Mouse (Mus musculus): Measurements from ENCODE around the gene Dock1. TPM values are rescaled to one million over a fixed set of nuclear protein-coding genes. Genes with fewer than 3 reads are reported as not detected.

Dock1 gene
- total RNA-seq, 4 experiments from 2014 or later: 25.9 to 27.8 (median 27.2) TPM

DNA sequence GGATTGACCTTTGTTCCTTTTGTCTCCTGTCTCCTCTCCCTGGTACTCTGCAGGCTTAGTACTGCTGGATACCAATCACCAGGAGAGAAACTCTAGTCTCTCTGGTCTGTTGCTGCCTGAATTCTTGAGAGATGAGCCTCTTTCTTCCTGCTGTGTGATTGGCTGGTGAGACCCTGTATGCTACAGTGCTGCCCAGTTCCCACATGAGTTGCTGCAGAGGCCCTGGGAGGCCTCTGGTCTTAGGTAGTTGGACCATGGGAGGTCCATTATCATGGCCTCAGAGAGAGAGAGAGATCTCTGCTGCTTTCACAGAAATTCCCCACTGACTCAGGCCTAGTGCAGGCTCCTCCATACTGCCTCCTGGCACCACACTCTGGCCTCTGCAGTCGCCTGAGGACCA is 79.2 kb downstream of the Dock1 start:
- no peak for DNase-seq (ENCODE audit: low spot score in 2 of 2)

DNA sequence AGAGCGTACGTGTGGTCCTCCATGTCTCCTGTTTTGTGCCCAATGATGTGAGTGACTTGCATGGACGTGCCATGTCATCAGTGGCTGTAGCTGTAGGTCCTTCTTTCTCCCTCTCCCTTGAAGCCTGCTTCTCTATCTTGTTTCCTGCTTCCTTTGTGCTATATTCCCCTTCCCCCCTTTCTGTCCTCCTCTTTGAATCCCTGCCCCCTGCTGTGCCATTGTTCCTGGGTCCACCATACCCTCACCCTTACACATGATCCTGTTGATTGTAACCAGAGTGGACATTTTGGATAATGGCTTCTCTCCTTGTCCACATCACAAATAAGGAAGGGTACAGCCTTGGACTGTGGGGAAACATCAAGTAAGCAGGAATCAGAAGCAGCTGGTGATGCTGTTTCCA is 81.0 kb downstream of the Dock1 start:
- DNase-seq (ENCODE audit: low spot score in 2 of 2): no peak

DNA sequence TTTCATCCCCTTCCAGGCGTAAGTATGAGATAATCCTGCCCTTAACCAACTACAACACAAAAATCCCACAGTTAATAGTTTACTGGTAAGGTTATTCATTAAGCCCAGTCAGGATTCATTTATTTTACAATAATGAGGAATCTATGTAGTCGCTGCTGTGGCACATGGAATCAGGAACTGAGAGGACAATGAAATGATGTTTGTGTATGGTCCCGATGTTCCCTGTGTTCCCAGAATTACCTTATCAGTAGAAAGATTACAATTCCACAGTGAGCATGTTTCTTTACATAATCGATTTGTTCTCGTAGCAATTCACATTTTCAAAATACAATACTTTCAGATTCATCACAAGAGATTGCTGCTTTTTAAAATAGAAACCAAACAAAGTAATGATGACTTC is 83.0 kb downstream of the Dock1 start:
- no peak for DNase-seq (ENCODE audit: low spot score in 2 of 2)

DNA sequence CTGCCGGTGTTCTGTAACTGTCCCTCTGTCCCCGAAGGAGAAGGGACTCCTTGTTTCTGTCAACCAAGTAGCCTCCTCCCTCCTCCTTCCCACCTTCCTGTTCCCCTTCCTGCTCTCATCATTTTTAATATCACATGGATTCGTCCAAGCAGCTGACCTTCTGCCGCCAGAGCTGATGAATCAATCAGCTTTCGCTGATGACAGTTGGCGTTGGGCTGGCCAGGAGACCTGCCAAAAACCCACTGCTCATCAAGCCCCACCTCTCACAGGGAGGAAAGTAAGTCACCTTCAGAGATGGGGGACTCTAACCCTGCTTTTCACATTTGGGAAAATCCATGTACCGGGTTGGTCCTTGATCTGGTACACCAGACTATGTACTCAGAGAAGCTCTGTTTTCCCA is 87.2 kb downstream of the Dock1 start:
- DNase-seq (ENCODE audit: low spot score in 2 of 2): no peak

DNA sequence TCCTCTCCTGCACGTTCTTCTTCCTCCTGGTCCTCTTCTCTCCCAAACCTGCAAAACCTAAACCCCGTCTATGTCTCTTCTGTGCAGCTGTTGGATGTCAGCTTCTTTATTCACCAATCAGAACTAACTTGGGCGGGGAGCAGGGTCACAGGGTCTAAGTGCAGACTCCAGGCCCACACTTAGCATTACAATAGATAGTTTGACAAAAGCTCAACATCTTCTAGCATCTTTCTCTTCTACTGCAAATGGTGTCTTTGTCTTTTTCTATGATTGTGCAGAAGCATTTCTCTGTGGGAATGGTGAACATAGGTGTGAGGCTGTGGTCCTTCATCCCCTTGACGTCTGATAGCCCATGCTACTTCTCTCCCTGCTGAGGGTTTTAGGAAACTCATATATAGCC is 91.3 kb downstream of the Dock1 start:
- DNase-seq (ENCODE audit: low spot score in 2 of 2): no peak

DNA sequence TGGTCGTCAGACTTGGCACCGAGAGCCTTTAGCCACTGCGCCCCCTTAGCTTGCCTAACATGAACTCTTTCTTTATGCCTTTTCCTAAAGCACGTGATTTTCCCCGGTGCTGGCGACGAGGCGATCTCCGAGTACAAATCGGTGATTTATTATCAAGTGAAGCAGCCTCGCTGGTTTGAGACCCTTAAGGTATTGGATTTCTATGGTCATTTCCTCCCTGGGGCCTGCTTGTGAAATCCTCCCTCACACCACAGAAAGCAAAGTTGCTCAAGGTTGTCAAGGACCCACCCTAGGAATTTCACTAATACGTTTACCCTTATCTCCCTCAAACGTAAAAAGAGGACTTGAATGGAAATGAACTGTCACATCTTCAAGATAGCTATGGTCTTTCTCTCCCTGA is 94.7 kb downstream of the Dock1 start:
- no peak for DNase-seq (ENCODE audit: low spot score in 2 of 2)

DNA sequence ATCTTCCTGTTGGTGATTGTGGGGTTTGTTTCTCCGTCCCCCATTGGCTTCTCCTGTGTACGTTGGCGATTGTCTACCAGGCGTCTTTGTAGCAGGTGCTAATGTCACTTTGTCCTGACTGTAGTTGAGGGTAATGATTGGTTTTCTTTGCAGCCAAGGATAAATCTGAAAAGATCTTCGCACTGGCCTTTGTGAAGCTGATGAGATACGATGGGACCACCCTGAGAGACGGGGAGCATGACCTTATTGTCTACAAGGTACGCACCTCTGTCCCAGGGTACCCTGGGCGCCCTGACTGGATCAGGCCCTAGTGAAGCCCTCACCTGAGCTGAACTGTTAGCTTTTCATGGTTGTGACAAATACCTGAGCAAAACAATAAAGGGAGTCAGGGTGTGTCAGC is 100.9 kb downstream of the Dock1 start:
- no peak for DNase-seq (ENCODE audit: low spot score in 2 of 2)

DNA sequence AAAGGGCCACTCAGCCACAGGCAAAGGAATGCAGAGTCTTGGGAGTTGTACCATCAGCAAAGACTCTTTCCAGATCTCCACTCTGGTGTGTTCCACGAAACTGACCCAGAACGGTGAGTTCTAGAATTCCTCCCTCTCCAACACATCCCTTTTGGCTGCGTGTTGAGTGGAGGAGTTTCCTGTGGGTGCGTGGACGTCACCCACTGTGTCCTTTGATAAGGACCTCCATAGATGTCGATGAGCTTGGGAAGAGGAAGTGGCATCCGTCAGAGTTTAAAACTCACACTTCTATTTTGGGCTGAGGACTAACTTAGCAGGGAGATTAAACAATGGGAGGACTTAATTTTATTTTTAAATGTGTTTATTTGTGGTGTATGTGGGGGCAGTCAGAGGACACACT is 101.9 kb downstream of the Dock1 start:
- no peak for DNase-seq (ENCODE audit: low spot score in 2 of 2)

DNA sequence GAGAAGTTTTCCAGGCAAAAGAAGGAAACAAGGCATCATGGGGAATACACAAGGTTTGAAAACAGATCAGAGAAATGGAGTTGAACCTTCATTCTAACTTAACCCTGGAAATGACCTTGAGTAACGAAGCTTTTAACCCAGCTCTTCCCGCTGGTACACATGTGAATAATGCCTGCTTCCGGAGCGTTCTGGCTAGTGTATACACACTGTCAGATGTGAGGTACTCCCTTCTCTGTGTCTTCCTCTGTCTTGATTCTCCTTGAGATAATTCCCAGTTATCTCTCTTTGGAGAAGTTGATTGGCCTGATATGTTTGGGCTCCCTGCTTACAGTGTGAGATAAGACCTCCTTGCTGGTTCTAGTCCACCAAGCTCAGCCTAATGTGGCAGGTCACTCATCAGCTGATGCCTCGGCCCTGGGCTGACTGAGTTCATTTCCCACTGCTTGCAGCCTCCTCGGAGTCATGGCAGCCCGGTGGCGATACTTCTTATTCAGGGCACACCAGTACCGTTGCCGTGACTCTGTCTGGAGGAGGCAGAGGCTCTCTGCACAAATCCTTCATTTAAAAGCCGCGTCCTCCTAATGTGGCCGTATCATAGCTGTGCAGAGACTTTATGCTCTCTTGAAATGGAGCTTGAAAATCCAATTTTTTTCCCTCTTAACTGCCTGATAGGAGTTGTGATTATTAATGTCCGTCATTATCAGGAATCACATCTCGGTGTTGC is 102.6 kb downstream of the Dock1 start:
- no peak for DNase-seq (ENCODE audit: low spot score in 2 of 2)

DNA sequence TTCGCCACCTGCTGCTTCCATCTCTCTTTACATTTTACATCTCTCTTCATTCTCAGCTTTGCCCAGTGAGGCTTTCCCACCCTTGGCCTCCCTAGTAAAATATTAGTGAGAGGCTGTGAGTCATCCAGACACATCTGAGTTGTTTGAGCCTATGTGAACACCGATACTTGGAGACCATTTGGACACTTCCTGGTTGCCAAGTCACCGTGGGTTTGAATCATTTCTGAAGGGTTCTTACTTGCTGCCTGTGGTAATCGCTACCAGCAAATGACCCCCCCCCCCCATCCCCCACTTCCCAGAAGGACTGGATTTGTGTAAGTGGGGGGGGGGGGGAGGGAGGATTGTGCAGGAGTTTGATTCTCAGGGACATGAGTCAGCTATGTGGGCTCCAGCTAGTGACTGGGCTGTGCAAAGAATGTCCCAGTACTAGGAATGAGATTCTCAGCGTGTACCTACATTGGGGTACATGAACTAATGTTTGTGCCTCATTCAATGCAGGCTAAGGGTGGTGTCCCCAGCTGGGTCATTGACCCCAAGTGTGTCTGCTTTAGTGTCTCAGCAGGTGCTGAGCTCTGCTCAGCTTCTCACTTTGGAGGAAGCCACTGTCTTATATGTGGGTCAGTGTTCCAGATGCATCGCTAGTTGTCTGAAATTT is 103.4 kb downstream of the Dock1 start:
- DNase-seq (ENCODE audit: low spot score in 2 of 2): peak in 1 of 2 experiments; percentile 19

DNA sequence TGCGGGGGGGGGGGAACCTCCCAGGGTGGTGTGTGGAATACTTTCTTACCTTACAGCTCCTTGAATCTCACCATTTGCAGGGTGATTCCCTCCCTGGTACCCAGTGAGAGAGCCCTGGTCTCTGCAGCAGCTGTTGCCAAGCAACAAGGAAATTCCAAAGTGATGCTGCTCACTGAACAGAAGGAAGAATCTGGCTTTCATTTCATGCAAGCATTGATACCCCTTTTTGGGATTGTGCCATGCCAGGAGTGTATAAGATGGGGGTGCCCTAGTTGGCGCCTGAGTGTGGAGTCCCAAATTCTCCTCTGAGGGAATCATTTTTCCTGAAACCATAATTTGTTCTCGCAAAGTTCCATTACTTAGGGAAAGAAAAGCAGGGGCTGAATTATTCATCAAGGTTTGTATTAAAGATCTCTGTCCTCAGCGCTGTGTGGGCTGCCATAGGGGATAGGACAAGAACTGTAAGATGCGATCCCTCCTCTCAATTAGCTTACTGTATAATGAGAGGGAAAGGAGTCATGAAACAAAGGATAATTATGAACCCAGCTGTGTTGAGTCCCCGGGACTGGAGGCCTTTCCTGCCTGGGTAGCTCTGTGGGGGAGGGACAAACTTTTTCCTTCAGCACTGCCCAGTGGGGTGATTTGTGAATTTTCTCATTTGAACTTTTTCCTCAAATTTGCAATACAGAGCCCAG is 104.2 kb downstream of the Dock1 start:
- DNase-seq (ENCODE audit: low spot score in 2 of 2): peak; percentile 18 to 65

DNA sequence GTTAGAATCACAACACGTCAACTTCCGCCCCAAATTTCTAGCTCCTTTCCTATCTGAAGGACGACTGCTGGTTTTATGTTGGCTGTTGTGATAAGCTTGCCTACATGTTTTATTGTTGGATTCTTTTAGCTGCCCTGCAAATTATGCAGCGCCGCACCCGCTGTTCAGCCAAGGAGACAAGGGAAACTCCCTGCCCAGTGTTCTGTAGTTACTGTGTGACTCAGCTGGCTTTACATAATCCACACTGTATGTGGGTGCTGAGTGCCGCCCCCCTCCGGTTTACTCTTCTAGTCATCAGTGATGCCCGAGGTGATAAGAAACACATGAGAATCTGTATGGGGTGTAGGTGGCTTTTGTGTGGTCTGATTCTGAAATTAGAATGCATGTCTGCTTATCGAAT is 105.2 kb downstream of the Dock1 start:
- peak; percentile 34 to 90 for DNase-seq (ENCODE audit: low spot score in 2 of 2)

DNA sequence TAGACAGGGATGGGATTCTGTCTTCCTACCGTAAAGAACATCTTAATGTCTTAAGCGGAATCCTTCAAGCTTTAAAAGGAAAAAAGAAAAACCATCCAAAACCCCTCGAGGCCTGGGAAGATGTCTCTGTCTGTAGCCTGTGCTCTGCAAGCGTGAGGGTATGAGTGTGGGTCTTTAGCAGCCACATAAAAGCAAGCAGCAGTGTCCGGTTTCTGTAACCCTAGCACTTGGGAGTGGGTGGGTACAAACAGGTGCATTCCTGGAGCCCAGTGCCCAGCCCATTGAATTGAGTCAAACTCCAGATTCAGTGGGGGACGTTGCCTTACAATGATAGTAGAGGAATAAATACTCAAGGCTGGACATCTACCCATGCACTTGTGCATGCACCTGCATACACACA is 105.9 kb downstream of the Dock1 start:
- DNase-seq (ENCODE audit: low spot score in 2 of 2): no peak

DNA sequence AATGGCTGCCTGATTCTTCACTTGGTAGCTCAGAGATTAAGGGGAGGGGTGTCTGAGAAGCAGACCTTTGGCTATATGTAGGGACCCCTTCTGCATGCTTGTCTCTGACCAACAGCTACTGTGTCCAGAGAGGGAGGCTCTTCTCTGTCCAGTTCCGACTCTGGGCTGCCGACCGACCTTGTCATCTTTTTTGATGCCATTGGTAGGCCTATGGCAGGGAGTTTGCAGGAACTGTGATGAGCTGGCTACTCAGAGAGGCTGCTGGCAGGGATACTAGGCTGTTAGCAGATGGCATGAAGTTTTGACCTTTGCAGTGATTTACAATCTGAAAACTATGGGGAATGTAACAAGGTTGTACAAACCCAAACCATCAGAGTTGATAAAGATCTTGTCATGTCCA is 109.3 kb downstream of the Dock1 start:
- DNase-seq (ENCODE audit: low spot score in 2 of 2): no peak

DNA sequence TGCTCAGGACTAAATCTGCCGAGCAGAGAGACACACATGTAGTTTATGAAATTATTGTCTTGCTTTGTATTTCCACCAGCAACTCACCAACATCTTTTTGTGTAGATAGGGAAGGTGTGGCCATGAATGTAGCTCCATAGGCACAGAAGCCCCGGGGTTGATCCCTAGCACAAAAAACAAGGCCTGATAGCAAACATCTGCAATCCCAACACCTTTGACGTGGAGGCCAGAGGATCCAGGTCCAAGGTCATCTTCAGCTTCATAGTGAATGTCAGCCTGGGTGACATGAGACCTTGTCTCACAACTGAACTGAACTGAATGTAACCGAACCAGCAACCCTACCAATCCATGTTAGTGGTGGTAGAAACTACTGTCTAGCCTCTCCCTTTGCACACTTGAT is 116.7 kb downstream of the Dock1 start:
- no peak for DNase-seq (ENCODE audit: low spot score in 2 of 2)

DNA sequence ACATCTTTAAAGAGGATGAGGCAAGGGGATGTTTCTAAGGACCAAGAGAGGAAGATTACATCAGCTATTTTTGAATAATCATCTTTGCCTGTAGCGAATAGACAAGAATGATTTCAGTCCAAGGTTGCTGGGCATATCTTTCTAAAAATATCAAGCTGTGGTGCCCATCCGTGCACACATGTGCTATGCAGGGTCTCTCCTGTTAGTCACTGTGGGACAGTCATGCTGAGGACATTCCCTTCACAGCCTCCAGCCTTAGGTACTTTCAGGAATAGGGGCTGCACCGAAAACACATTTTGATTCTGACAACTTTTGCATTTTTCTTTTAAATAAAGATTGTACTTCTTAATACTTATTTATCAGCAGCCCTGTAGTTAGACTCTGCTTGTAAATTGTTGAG is 124.4 kb downstream of the Dock1 start:
- DNase-seq (ENCODE audit: low spot score in 2 of 2): no peak

DNA sequence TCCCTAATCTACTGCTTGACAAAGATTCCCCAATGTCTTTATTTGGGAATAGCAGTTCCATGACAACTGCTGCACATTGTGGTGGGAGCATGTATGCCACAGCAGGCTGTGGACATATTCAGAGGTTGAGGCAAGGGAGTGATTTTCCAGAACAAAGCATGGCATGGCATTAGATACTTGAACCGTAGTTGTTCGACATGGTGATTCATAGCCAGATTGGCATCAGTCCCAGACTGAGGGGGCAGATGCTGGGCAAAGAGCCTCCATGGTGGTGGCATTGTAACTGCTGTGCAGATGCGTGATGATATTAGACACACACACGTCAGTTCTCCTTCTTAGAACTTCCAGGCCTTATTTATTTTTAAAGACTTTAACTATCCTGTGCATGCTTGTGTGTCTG is 129.6 kb downstream of the Dock1 start:
- peak; percentile 7 to 38 for DNase-seq (ENCODE audit: low spot score in 2 of 2)

DNA sequence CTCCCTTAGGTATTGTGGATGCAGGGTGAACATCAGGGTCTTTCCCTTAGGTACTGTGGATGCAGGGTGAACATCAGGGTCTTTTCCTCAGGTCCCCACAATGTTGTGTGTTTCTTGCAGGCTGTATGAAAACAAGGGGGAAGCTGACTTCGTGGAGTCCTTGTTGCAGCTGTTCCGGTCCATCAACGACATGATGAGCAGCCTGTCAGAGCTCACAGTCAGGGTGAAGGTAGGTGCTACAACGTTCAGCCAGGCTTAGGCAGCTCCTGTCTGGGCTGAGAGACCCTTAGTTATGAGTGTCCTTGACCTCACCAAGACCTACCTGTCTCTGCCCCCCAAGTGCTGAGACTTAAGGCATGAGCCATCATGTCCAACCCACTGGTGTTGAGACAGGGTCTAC is 134.0 kb downstream of the Dock1 start:
- no peak for DNase-seq (ENCODE audit: low spot score in 2 of 2)

DNA sequence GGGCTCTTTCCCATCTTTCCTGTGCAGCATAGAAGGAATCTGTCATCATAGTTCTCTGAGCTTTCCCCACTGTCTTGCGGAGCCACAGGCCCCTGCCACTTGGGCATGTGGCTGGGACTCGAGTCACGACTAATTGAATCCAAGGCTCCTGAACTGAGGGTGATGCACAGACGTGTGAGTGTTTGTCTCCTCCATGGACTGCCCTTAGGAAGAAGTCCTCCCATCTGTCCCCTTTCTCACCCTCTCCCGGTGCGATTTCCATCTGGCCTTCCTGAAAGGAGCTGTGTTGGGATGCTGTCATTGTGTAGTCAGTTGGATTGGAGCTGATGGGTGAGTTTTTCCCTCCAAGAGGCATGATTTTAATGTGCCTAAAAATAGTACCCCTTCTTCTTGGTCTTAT is 136.3 kb downstream of the Dock1 start:
- DNase-seq (ENCODE audit: low spot score in 2 of 2): no peak

DNA sequence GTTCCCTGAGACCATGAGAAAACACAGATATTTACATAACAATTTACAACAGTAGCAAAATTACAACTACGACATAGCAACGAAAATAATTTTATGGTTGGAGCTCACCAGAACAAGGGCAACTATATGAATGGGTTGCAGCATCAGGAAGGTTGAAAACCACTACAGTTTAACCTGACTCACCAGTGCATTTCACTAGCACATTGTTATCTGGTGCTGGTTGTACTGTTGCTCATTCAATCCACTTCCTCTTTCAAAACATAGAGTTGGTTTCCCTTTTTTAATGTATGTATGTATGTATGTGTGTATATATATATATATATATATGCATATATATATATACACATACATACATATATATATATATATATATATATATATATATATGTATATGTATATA is 138.0 kb downstream of the Dock1 start:
- DNase-seq (ENCODE audit: low spot score in 2 of 2): no peak

DNA sequence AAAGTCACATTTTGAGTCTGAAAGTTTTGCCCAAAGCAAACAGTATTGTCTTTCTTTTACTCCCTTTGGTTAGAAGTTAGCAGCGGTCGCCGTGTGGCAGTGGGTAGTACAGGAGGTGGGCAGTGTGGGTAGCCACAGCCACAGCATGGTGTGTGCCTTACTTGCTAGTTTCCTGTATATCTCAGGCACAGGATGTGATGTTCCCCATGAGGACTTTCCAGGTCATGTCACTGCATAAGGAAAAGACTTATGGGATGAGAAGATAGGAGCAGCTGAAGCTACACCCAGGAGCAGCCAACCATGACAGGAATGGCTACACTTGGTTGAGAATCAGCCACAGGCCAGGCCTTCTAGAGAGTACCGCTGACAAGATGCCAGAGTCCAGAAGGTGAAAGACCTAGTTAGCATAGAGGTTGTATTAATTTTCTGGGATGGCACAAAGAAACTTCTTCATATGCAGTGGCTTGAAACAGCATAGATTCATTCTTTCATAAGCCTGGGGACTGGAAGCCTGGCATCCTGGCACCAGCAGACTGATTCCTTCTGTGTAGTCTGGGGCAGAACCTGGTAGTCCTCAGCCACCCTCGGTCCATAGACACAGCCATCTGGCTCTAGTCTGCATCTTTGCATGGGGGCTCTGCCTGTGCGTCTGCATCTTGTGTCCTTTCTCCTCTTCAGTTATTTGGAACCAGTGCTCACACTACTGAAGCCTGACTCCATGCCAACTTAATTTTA is 139.0 kb downstream of the Dock1 start:
- no peak for DNase-seq (ENCODE audit: low spot score in 2 of 2)

DNA sequence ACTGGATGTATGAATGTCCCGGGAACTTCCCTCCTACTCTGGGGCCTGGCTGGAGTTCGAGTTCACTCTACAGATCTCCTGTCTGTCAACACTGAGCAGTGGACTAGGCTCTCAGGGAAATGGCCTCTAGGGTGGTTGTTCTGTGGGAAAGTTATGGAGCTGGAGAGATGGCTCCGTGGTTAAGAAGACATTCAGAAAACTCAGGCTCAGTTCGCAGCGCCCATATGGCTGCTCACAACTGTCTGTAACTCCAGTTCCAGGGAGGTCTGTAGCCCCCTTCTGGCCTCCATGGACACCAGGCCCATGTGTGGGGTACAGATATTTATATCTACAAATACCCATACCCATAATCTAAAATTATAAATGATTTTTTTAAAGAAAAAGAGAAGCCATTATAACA is 148.0 kb downstream of the Dock1 start:
- no peak for DNase-seq (ENCODE audit: low spot score in 2 of 2)

Data from left cerebral cortex, adult 8-10 months (tissue).